Mouse (Mus musculus) embryonic facial prominence, embryonic 14.5 days (tissue): ENCODE data around the gene Zfp385b. TPM values are rescaled to one million over a fixed set of nuclear protein-coding genes. Genes with fewer than 3 reads are reported as not detected.

Experiments
- ATAC-seq: fragments of 200-750 bp; cut with Nextera tagmentation; 2 replicates; pipeline ENCODE4 v1.8.0; 2017; ENCODE audit warnings: low read depth, moderate number of reproducible peaks, moderate TSS enrichment
- DNase-seq: peaks from one replicate; pipeline ENCODE4 v3.0.0-alpha.2; 2015; ENCODE audit warnings: low spot score
- H3K27ac ChIP-seq: fragments of 300-500 bp; sonication (generic); replicated peaks from 2 replicates; pipeline ENCODE4 v1.5.1; 2014; ENCODE audit warnings: low read depth, mild to moderate bottlenecking, low read length, moderate library complexity
- H3K27me3 ChIP-seq: fragments of 300-500 bp; sonication (generic); replicated peaks from 2 replicates; pipeline ENCODE4 v1.6.1; 2014; ENCODE audit warnings: low read length; ENCODE audit not compliant: control insufficient read depth, insufficient read depth
- H3K36me3 ChIP-seq: fragments of 300-500 bp; sonication (generic); 2 replicates; pipeline ENCODE4 v1.6.1; 2014; ENCODE audit warnings: low read length, mixed read lengths; ENCODE audit not compliant: control insufficient read depth, insufficient read depth
- H3K4me1 ChIP-seq: fragments of 300-500 bp; sonication (generic); 2 replicates; pipeline ENCODE4 v1.6.1; 2014; ENCODE audit warnings: antibody characterized with exemption, low read length; ENCODE audit not compliant: control insufficient read depth, insufficient read depth
- H3K4me2 ChIP-seq: fragments of 300-500 bp; sonication (generic); 2 replicates; pipeline ENCODE4 v1.6.1; 2014; ENCODE audit warnings: low read depth, mild to moderate bottlenecking, low read length, moderate library complexity, mixed read lengths
- H3K4me3 ChIP-seq: fragments of 300-500 bp; sonication (generic); 2 replicates; pipeline ENCODE4 v1.5.1; 2014; ENCODE audit warnings: low read depth, mild to moderate bottlenecking, low read length
- H3K9ac ChIP-seq: fragments of 300-500 bp; sonication (generic); 2 replicates; pipeline ENCODE4 v1.6.1; 2014; ENCODE audit warnings: low read depth, mild to moderate bottlenecking, low read length, moderate library complexity, mixed read lengths
- H3K9me3 ChIP-seq: fragments of 300-500 bp; sonication (generic); 2 replicates; pipeline ENCODE4 v1.6.1; 2016; ENCODE audit warnings: low read length; ENCODE audit not compliant: control insufficient read depth
- WGBS: fragments of 180-500 bp; shearing (Covaris S2); extraction: QIAGEN DNeasy Blood & Tissue Kit; methylation state at CpG from one replicate; pipeline ENCODE4 v1.1.7; 2014; 5-methylcytosine and 5-hydroxymethylcytosine counted together
- polyA plus RNA-seq: library from polyadenylated mRNA; unstranded; fragments of >200 nt; fragmentation: Nextera tagmentation; extraction: Ambion mirVana; gene quantifications from 2 replicates; pipeline ENCODE4 v1.2.1, GENCODE M21; 2014

Gene Zfp385b
- polyA plus RNA-seq, 1 experiment from 2014 or later: 8.9 TPM

- no peak overlapping the region for H3K4me2 ChIP-seq
- ATAC-seq: no peak
- DNase-seq: no peak
- no peak overlapping the region for H3K4me3 ChIP-seq
- H3K4me1 ChIP-seq: no peaks in the 10 kb centered on the region
- no peak overlapping the region for H3K27ac ChIP-seq
- H3K36me3 ChIP-seq: no peaks in the 10 kb centered on the region
- no peaks in the 10 kb centered on the region for H3K9me3 ChIP-seq
- H3K9ac ChIP-seq: no peak overlapping the region
- H3K27me3 ChIP-seq: no peaks in the 10 kb centered on the region
- WGBS: 66% methylated on average over 5 of the region's 5 CpGs
These were observed 73.0 kb downstream of the Zfp385b start for GRCm38 (mm10) chr2:77746417-77746816.

DNA sequence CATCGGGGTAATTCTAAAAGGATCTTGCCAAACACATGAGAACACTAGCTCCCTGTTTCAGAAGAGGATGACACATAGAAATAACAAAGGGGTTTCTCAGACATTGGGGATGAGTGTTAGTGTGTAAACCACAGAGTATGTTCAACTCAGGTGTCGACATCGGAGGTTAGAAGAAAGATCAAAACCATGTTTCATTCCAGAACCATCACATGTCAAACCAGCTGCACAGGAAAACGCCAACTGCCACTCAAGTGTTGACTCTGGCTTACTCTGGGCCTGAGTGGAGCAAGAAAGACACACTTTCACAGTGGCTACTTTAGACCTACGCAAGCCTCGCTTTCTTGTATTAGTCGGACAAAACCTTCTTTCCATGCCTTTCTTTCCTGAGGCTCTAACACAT is 74.2 kb downstream of the Zfp385b start:
- Histone ChIP-seq H3K27me3 (no peaks in the 10 kb centered on the region), H3K4me1 (no peaks in the 10 kb centered on the region), H3K4me3 (no peak overlapping the region), H3K4me2 (no peak overlapping the region), H3K36me3 (no peaks in the 10 kb centered on the region), H3K27ac (no peak overlapping the region), H3K9ac (no peak overlapping the region), H3K9me3 (no peaks in the 10 kb centered on the region)
- DNase-seq: no peak
- WGBS: 86% methylated on average over 7 of the region's 7 CpGs
- ATAC-seq: no peak

DNA sequence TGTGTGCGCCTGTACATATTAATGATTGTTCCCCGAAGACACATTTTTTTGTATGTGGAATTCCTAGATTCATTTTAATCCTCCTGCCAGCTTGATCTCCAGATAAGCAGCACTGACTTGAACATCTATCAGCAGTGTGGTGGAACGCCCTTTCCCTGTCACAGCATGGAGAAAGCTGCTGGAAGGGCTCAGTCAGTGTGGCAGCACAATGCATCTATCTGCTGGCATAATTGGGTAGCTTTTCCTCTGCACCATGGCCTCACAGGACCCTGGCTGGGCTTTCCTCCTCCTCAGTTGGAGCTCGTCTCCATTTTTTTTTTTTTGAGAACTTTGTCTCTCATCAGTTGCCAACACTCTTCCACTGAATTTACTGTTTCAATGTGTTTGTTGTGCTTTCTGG is 77.1 kb downstream of the Zfp385b start:
- H3K27ac ChIP-seq: no peak overlapping the region
- H3K4me3 ChIP-seq: no peak overlapping the region
- no peak for ATAC-seq
- no peak for DNase-seq
- no peak overlapping the region for H3K4me2 ChIP-seq
- 54% methylated on average over 4 of the region's 4 CpGs for WGBS
- H3K27me3 ChIP-seq: no peaks in the 10 kb centered on the region
- H3K9ac ChIP-seq: no peak overlapping the region
- no peaks in the 10 kb centered on the region for H3K36me3 ChIP-seq
- H3K4me1 ChIP-seq: no peaks in the 10 kb centered on the region
- no peaks in the 10 kb centered on the region for H3K9me3 ChIP-seq

GRCm38 (mm10) chr2:77730196-77730595 is 89.2 kb downstream of the Zfp385b start:
- Histone ChIP-seq H3K27me3 (no peaks in the 10 kb centered on the region), H3K4me1 (no peaks in the 10 kb centered on the region), H3K4me2 (no peak overlapping the region), H3K9me3 (no peaks in the 10 kb centered on the region), H3K4me3 (no peak overlapping the region), H3K36me3 (no peaks in the 10 kb centered on the region), H3K9ac (no peak overlapping the region), H3K27ac (no peak overlapping the region)
- ATAC-seq: no peak
- 74% methylated on average over 2 of the region's 2 CpGs for WGBS
- DNase-seq: no peak

GRCm38 (mm10) chr2:77726798-77727197 is 92.6 kb downstream of the Zfp385b start:
- Histone ChIP-seq H3K9ac (no peak overlapping the region), H3K27me3 (no peaks in the 10 kb centered on the region), H3K4me1 (no peaks in the 10 kb centered on the region), H3K27ac (no peak overlapping the region), H3K36me3 (no peaks in the 10 kb centered on the region), H3K4me2 (no peak overlapping the region), H3K4me3 (no peak overlapping the region), H3K9me3 (no peaks in the 10 kb centered on the region)
- WGBS: 70% methylated on average over 7 of the region's 7 CpGs
- no peak for ATAC-seq
- DNase-seq: no peak

- no peak overlapping the region for H3K4me3 ChIP-seq
- ATAC-seq (no peak), DNase-seq (no peak)
- no peaks in the 10 kb centered on the region for H3K27me3 ChIP-seq
- no peaks in the 10 kb centered on the region for H3K4me1 ChIP-seq
- whole genome bisulfite sequencing: 75% methylated on average over 4 of the region's 4 CpGs
- no peaks in the 10 kb centered on the region for H3K36me3 ChIP-seq
- H3K4me2 ChIP-seq: no peak overlapping the region
- H3K9ac ChIP-seq: no peak overlapping the region
- no peak overlapping the region for H3K27ac ChIP-seq
- H3K9me3 ChIP-seq: no peaks in the 10 kb centered on the region
These were observed 98.6 kb downstream of the Zfp385b start for GRCm38 (mm10) chr2:77720806-77721205.

GRCm38 (mm10) chr2:77716367-77716766 is 103.1 kb downstream of the Zfp385b start:
- Histone ChIP-seq H3K9me3 (no peaks in the 10 kb centered on the region), H3K27ac (no peak overlapping the region), H3K36me3 (no peaks in the 10 kb centered on the region), H3K4me1 (no peaks in the 10 kb centered on the region), H3K4me2 (no peak overlapping the region), H3K9ac (no peak overlapping the region), H3K27me3 (no peaks in the 10 kb centered on the region), H3K4me3 (no peak overlapping the region)
- DNase-seq: no peak
- ATAC-seq: no peak
- WGBS: 76% methylated on average over 3 of the region's 3 CpGs

GRCm38 (mm10) chr2:77713886-77714285 is 105.6 kb downstream of the Zfp385b start:
- no peaks in the 10 kb centered on the region for H3K4me1 ChIP-seq
- H3K27ac ChIP-seq: no peak overlapping the region
- ATAC-seq: no peak
- H3K9ac ChIP-seq: no peak overlapping the region
- no peaks in the 10 kb centered on the region for H3K27me3 ChIP-seq
- 39% methylated on average over 5 of the region's 5 CpGs for WGBS
- H3K9me3 ChIP-seq: no peaks in the 10 kb centered on the region
- DNase-seq: no peak
- H3K4me2 ChIP-seq: no peak overlapping the region
- no peaks in the 10 kb centered on the region for H3K36me3 ChIP-seq
- H3K4me3 ChIP-seq: no peak overlapping the region

- 63% methylated on average over 1 of the region's 1 CpGs for WGBS
- Histone ChIP-seq H3K4me2 (no peak overlapping the region), H3K27ac (no peak overlapping the region), H3K27me3 (no peaks in the 10 kb centered on the region), H3K9ac (no peak overlapping the region), H3K4me3 (no peak overlapping the region), H3K4me1 (no peaks in the 10 kb centered on the region), H3K9me3 (no peaks in the 10 kb centered on the region), H3K36me3 (no peaks in the 10 kb centered on the region)
- DNase-seq (no peak), ATAC-seq (no peak)
These were observed 107.7 kb downstream of the Zfp385b start for GRCm38 (mm10) chr2:77711751-77712150.
